Mouse (Mus musculus): ENCODE data around the gene Rplp1. TPM values are rescaled to one million over a fixed set of nuclear protein-coding genes. Genes with fewer than 3 reads are reported as not detected.

The Rplp1 gene
- polyA plus RNA-seq, 1 experiment from 2014 or later = 1,074 TPM

- WGBS = 94% methylated on average over 6 of the region's 6 CpGs
- Histone ChIP-seq H3K4me2 (ENCODE audit: low read depth) (no peak overlapping the region), H3K9ac (ENCODE audit: low read length) (no peak overlapping the region), H3K4me3 (ENCODE audit: low read depth, low read length) (no peak overlapping the region), H3K9me3 (ENCODE audit: control insufficient read depth, low read length) (no peaks in the 10 kb centered on the region), H3K36me3 (ENCODE audit: control insufficient read depth, insufficient read depth, low read length) (peaks cover 11% of the 10 kb centered on the region), H3K27ac (ENCODE audit: low read depth, low read length) (no peak overlapping the region), H3K27me3 (ENCODE audit: control insufficient read depth, insufficient read depth, low read length) (no peaks in the 10 kb centered on the region), H3K4me1 (ENCODE audit: control insufficient read depth, insufficient read depth, low read length) (peaks cover 4% of the 10 kb centered on the region; the same call in 1 of the 2 replicates)
- ATAC-seq (ENCODE audit: insufficient read depth, low FRiP score, low TSS enrichment) (no peak), DNase-seq (ENCODE audit: low spot score) (no peak)
Observed at GRCm38 (mm10) chr9:61917436-61917835, 3.1 kb upstream of the Rplp1 start.

- H3K4me2 ChIP-seq (ENCODE audit: low read depth) = no peak overlapping the region
Observed at GRCm38 (mm10) chr9:61916986-61917385, 2.6 kb upstream of the Rplp1 start.

GRCm38 (mm10) chr9:61915393-61916005 lies 1.2 kb upstream of the Rplp1 start:
- H3K27me3 ChIP-seq (ENCODE audit: control insufficient read depth, insufficient read depth, low read length) = no peaks in the 10 kb centered on the region
- peak overlapping the region; percentile 51 for H3K4me2 ChIP-seq (ENCODE audit: low read depth)
- no peak overlapping the region for H3K9ac ChIP-seq (ENCODE audit: low read length)
- H3K36me3 ChIP-seq (ENCODE audit: control insufficient read depth, insufficient read depth, low read length) = peaks cover 16% of the 10 kb centered on the region
- peak overlapping the region; percentile 93; the same call in 1 of the 2 replicates for H3K4me3 ChIP-seq (ENCODE audit: low read depth, low read length)
- ATAC-seq (ENCODE audit: insufficient read depth, low FRiP score, low TSS enrichment) (no peak), DNase-seq (ENCODE audit: low spot score) (no peak)
- no peak overlapping the region for H3K27ac ChIP-seq (ENCODE audit: low read depth, low read length)
- 37% methylated on average over 4 of the region's 4 CpGs for WGBS
- H3K9me3 ChIP-seq (ENCODE audit: control insufficient read depth, low read length) = no peaks in the 10 kb centered on the region
- H3K4me1 ChIP-seq (ENCODE audit: control insufficient read depth, insufficient read depth, low read length) = peaks cover 4% of the 10 kb centered on the region; the same call in 1 of the 2 replicates

More at GRCm38 (mm10) chr9:61916986-61917385, 2.6 kb upstream of the Rplp1 start:
- ATAC-seq (ENCODE audit: insufficient read depth, low FRiP score, low TSS enrichment) (no peak), DNase-seq (ENCODE audit: low spot score) (no peak)
- 90% methylated on average over 3 of the region's 3 CpGs for WGBS
- peaks cover 4% of the 10 kb centered on the region; the same call in 1 of the 2 replicates for H3K4me1 ChIP-seq (ENCODE audit: control insufficient read depth, insufficient read depth, low read length)
- no peaks in the 10 kb centered on the region for H3K9me3 ChIP-seq (ENCODE audit: control insufficient read depth, low read length)
- no peak overlapping the region for H3K9ac ChIP-seq (ENCODE audit: low read length)
- H3K27ac ChIP-seq (ENCODE audit: low read depth, low read length) = no peak overlapping the region
- no peak overlapping the region for H3K4me3 ChIP-seq (ENCODE audit: low read depth, low read length)
- no peaks in the 10 kb centered on the region for H3K27me3 ChIP-seq (ENCODE audit: control insufficient read depth, insufficient read depth, low read length)
- H3K36me3 ChIP-seq (ENCODE audit: control insufficient read depth, insufficient read depth, low read length) = peaks cover 14% of the 10 kb centered on the region

GRCm38 (mm10) chr9:61914917-61915300 lies 567 bp upstream of the Rplp1 start:
- ATAC-seq (ENCODE audit: insufficient read depth, low FRiP score, low TSS enrichment) = 0 out of 2 replicates have a peak, but pooled peaks have one; percentile 6
- H3K36me3 ChIP-seq (ENCODE audit: control insufficient read depth, insufficient read depth, low read length) = peaks cover 16% of the 10 kb centered on the region

DNA sequence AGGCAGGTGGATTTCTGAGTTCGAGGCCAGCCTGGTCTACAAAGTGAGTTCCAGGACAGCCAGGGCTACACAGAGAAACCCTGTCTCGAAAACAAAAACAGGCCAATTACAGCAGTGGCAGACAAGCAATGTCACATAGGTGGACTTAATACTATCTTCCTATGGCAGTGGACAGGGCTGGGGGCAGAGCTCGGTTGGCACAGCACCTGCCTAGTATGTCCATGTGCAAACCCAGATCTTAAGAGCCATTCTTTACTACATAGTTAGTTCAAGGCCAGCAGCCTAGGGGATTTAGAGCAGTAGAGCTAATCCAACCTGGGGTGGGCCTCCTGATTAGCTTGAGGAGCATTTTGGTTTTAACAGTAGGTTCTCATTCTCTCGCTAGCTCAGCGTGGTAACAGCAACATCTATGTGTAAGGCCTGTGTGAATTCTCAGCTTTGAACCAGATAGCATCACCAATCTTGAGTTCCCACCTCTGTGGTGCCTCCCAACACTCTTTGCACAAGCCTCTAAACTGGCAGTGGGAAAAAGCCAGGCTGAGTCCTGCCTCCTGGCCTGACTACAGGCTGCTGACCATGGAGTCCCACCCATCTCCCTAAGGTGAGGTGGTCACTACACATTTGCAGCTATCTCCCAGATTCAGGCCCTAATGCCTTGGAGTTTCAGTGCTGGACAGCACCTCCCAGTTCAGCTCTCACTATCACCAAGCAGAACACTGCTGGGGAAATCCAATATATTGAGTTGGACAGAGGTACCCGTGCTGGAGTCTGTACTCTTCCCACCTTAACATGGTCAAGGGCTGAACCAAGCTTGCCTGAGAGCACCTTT lies 2.8 kb downstream of the Rplp1 start:
- ATAC-seq (ENCODE audit: insufficient read depth, low FRiP score, low TSS enrichment) (no peak), DNase-seq (ENCODE audit: low spot score) (no peak)
- Histone ChIP-seq H3K36me3 (ENCODE audit: control insufficient read depth, insufficient read depth, low read length) (peaks cover 8% of the 10 kb centered on the region; the same call in 1 of the 2 replicates), H3K27me3 (ENCODE audit: control insufficient read depth, insufficient read depth, low read length) (no peaks in the 10 kb centered on the region), H3K4me3 (ENCODE audit: low read depth, low read length) (no peak overlapping the region), H3K9ac (ENCODE audit: low read length) (no peak overlapping the region), H3K27ac (ENCODE audit: low read depth, low read length) (no peak overlapping the region), H3K4me1 (ENCODE audit: control insufficient read depth, insufficient read depth, low read length) (peaks cover 4% of the 10 kb centered on the region; the same call in 1 of the 2 replicates), H3K4me2 (ENCODE audit: low read depth) (no peak overlapping the region), H3K9me3 (ENCODE audit: control insufficient read depth, low read length) (no peaks in the 10 kb centered on the region)
- WGBS = 46% methylated on average over 6 of the region's 6 CpGs

More at GRCm38 (mm10) chr9:61914917-61915300, 567 bp upstream of the Rplp1 start:
- Histone ChIP-seq H3K4me2 (ENCODE audit: low read depth) (peak overlapping the region; percentile 51), H3K27me3 (ENCODE audit: control insufficient read depth, insufficient read depth, low read length) (no peaks in the 10 kb centered on the region), H3K4me3 (ENCODE audit: low read depth, low read length) (peak overlapping the region; percentile 93), H3K9ac (ENCODE audit: low read length) (peak overlapping the region; percentile 60), H3K9me3 (ENCODE audit: control insufficient read depth, low read length) (no peaks in the 10 kb centered on the region), H3K27ac (ENCODE audit: low read depth, low read length) (peak overlapping the region; percentile 80), H3K4me1 (ENCODE audit: control insufficient read depth, insufficient read depth, low read length) (peaks cover 4% of the 10 kb centered on the region; the same call in 1 of the 2 replicates)
- 5% methylated on average over 13 of the region's 13 CpGs for WGBS
- DNase-seq (ENCODE audit: low spot score) = no peak

- DNase-seq (ENCODE audit: low spot score) = peak; percentile 46
- peaks cover 8% of the 10 kb centered on the region; the same call in 1 of the 2 replicates for H3K36me3 ChIP-seq (ENCODE audit: control insufficient read depth, insufficient read depth, low read length)
- peaks cover 4% of the 10 kb centered on the region; the same call in 1 of the 2 replicates for H3K4me1 ChIP-seq (ENCODE audit: control insufficient read depth, insufficient read depth, low read length)
- H3K27ac ChIP-seq (ENCODE audit: low read depth, low read length) = no peak overlapping the region
- no peak overlapping the region for H3K4me2 ChIP-seq (ENCODE audit: low read depth)
- no peaks in the 10 kb centered on the region for H3K9me3 ChIP-seq (ENCODE audit: control insufficient read depth, low read length)
- H3K27me3 ChIP-seq (ENCODE audit: control insufficient read depth, insufficient read depth, low read length) = no peaks in the 10 kb centered on the region
- no peak for ATAC-seq (ENCODE audit: insufficient read depth, low FRiP score, low TSS enrichment)
- WGBS = 43% methylated on average over 20 of the region's 20 CpGs
- no peak overlapping the region for H3K9ac ChIP-seq (ENCODE audit: low read length)
- H3K4me3 ChIP-seq (ENCODE audit: low read depth, low read length) = no peak overlapping the region
Observed at GRCm38 (mm10) chr9:61910526-61911256, 3.7 kb downstream of the Rplp1 start.

GRCm38 (mm10) chr9:61909633-61910032 lies 4.7 kb downstream of the Rplp1 start:
- Histone ChIP-seq H3K4me1 (ENCODE audit: control insufficient read depth, insufficient read depth, low read length) (peaks cover 4% of the 10 kb centered on the region; the same call in 1 of the 2 replicates), H3K4me2 (ENCODE audit: low read depth) (no peak overlapping the region), H3K27ac (ENCODE audit: low read depth, low read length) (no peak overlapping the region), H3K9ac (ENCODE audit: low read length) (no peak overlapping the region), H3K27me3 (ENCODE audit: control insufficient read depth, insufficient read depth, low read length) (no peaks in the 10 kb centered on the region), H3K9me3 (ENCODE audit: control insufficient read depth, low read length) (no peaks in the 10 kb centered on the region), H3K36me3 (ENCODE audit: control insufficient read depth, insufficient read depth, low read length) (peaks cover 8% of the 10 kb centered on the region; the same call in 1 of the 2 replicates), H3K4me3 (ENCODE audit: low read depth, low read length) (no peak overlapping the region)
- 91% methylated on average over 1 of the region's 1 CpGs for WGBS
- ATAC-seq (ENCODE audit: insufficient read depth, low FRiP score, low TSS enrichment) (no peak), DNase-seq (ENCODE audit: low spot score) (no peak)

DNA sequence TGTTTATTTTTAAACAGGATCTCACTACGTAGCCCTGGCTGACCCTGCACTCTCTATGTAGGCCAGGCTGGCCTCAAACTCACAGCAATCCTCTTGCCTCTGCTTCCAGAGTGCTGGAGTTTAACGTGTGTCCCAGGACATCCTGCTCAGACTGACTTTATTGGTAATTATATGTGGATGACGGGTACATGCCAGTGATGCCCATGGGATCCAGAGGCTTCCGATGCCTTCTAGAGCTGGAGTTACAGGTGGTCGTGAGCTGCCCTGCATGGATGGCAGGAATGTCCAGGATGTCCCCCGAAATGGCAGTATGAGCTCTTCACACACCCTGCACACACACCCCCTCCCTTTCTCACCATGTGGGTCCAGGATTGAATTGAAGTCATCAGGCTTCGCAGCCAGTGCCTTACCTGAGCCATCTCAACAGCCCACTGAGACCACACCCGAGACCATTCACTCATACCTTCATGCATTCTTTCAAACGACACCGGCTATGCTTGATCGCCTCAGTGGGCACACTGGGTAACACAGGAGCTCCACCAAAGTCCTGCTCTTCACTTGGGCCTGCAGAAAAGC lies 5.4 kb downstream of the Rplp1 start:
- DNase-seq (ENCODE audit: low spot score) = no peak
- Histone ChIP-seq H3K9ac (ENCODE audit: low read length) (no peak overlapping the region), H3K4me1 (ENCODE audit: control insufficient read depth, insufficient read depth, low read length) (peaks cover 4% of the 10 kb centered on the region; the same call in 1 of the 2 replicates), H3K27me3 (ENCODE audit: control insufficient read depth, insufficient read depth, low read length) (no peaks in the 10 kb centered on the region), H3K27ac (ENCODE audit: low read depth, low read length) (no peak overlapping the region), H3K36me3 (ENCODE audit: control insufficient read depth, insufficient read depth, low read length) (peaks cover 8% of the 10 kb centered on the region; the same call in 1 of the 2 replicates), H3K9me3 (ENCODE audit: control insufficient read depth, low read length) (no peaks in the 10 kb centered on the region), H3K4me2 (ENCODE audit: low read depth) (no peak overlapping the region), H3K4me3 (ENCODE audit: low read depth, low read length) (no peak overlapping the region)
- 90% methylated on average over 11 of the region's 11 CpGs for WGBS
- ATAC-seq (ENCODE audit: insufficient read depth, low FRiP score, low TSS enrichment) = no peak

Data from neural tube, embryonic 11.5 days (tissue).